Mouse (Mus musculus): ENCODE measurements around the gene Gm10277. TPM values are rescaled to one million over a fixed set of nuclear protein-coding genes. Genes with fewer than 3 reads are reported as not detected.
"Not testable (repeated sequence)": the region's sequence is repeated elsewhere in the genome, so short reads cannot be mapped to it uniquely, and the experiment has no call there.

The Gm10277 gene
- polyA plus RNA-seq, 1 experiment = not detected

- Histone ChIP-seq H3K4me3 (ENCODE audit: control insufficient read depth, low read depth, low read length) (peak overlapping the region; percentile 94), H3K4me1 (ENCODE audit: control insufficient read depth, insufficient read depth, low read length) (peaks cover 30% of the 10 kb centered on the region), H3K27me3 (ENCODE audit: control insufficient read depth, insufficient read depth, low read length) (no peaks in the 10 kb centered on the region), H3K27ac (ENCODE audit: control insufficient read depth, insufficient read depth, low read depth, low read length) (no peak overlapping the region), H3K36me3 (ENCODE audit: control insufficient read depth, insufficient read depth, low read length) (no peaks in the 10 kb centered on the region)
- no peak for TF ChIP-seq CTCF (IDR thresholded peaks at IDR 0.05; ENCODE audit: control insufficient read depth, insufficient read depth, insufficient replicate concordance, low read depth, low read length)
- TF ChIP-seq POLR2A (IDR thresholded peaks at IDR 0.05; ENCODE audit: control insufficient read depth, low read depth, low read length) = no peak
Observed at GRCm38 (mm10) chr11:77763673-77764340, 23.7 kb downstream of the Gm10277 start.

- Histone ChIP-seq H3K4me3 (ENCODE audit: control insufficient read depth, low read depth, low read length) (peak within 1 kb of the TSS; percentile 94), H3K27ac (ENCODE audit: control insufficient read depth, insufficient read depth, low read depth, low read length) (no peak within 1 kb of the TSS), H3K4me1 (ENCODE audit: control insufficient read depth, insufficient read depth, low read length) (peaks cover 30% of the 10 kb centered on the region), H3K27me3 (ENCODE audit: control insufficient read depth, insufficient read depth, low read length) (no peaks in the 10 kb centered on the region), H3K36me3 (ENCODE audit: control insufficient read depth, insufficient read depth, low read length) (no peaks in the 10 kb centered on the region)
- TF ChIP-seq CTCF (IDR thresholded peaks at IDR 0.05; ENCODE audit: control insufficient read depth, insufficient read depth, insufficient replicate concordance, low read depth, low read length) (peak; percentile 81), POLR2A (IDR thresholded peaks at IDR 0.05; ENCODE audit: control insufficient read depth, low read depth, low read length) (peak; percentile 34; the same call in 1 of the 2 replicates)
Observed at GRCm38 (mm10) chr11:77762783-77763672, 24.5 kb downstream of the Gm10277 start, which contains the start of gene Myo18a. Myo18a (plus strand) TSS chr11:77763246.

GRCm38 (mm10) chr11:77760031-77760430 is 27.5 kb downstream of the Gm10277 start:
- Histone ChIP-seq H3K27me3 (ENCODE audit: control insufficient read depth, insufficient read depth, low read length) (no peaks in the 10 kb centered on the region), H3K4me1 (ENCODE audit: control insufficient read depth, insufficient read depth, low read length) (peaks cover 21% of the 10 kb centered on the region), H3K4me3 (ENCODE audit: control insufficient read depth, low read depth, low read length) (no peak overlapping the region), H3K27ac (ENCODE audit: control insufficient read depth, insufficient read depth, low read depth, low read length) (no peak overlapping the region), H3K36me3 (ENCODE audit: control insufficient read depth, insufficient read depth, low read length) (no peaks in the 10 kb centered on the region)
- no peak for TF ChIP-seq CTCF (IDR thresholded peaks at IDR 0.05; ENCODE audit: control insufficient read depth, insufficient read depth, insufficient replicate concordance, low read depth, low read length)
- no peak for TF ChIP-seq POLR2A (IDR thresholded peaks at IDR 0.05; ENCODE audit: control insufficient read depth, low read depth, low read length)

GRCm38 (mm10) chr11:77753469-77753868 is 34.1 kb downstream of the Gm10277 start:
- H3K27me3 ChIP-seq (ENCODE audit: control insufficient read depth, insufficient read depth, low read length) = no peaks in the 10 kb centered on the region
- H3K36me3 ChIP-seq (ENCODE audit: control insufficient read depth, insufficient read depth, low read length) = no peaks in the 10 kb centered on the region
- H3K4me1 ChIP-seq (ENCODE audit: control insufficient read depth, insufficient read depth, low read length) = no peaks in the 10 kb centered on the region
- TF ChIP-seq POLR2A (IDR thresholded peaks at IDR 0.05; ENCODE audit: control insufficient read depth, low read depth, low read length) (no peak), CTCF (IDR thresholded peaks at IDR 0.05; ENCODE audit: control insufficient read depth, insufficient read depth, insufficient replicate concordance, low read depth, low read length) (no peak)
- H3K4me3 ChIP-seq (ENCODE audit: control insufficient read depth, low read depth, low read length) = no peak overlapping the region
- no peak overlapping the region for H3K27ac ChIP-seq (ENCODE audit: control insufficient read depth, insufficient read depth, low read depth, low read length)

- Histone ChIP-seq H3K4me1 (ENCODE audit: control insufficient read depth, insufficient read depth, low read length) (no peaks in the 10 kb centered on the region), H3K36me3 (ENCODE audit: control insufficient read depth, insufficient read depth, low read length) (no peaks in the 10 kb centered on the region), H3K27me3 (ENCODE audit: control insufficient read depth, insufficient read depth, low read length) (no peaks in the 10 kb centered on the region), H3K27ac (ENCODE audit: control insufficient read depth, insufficient read depth, low read depth, low read length) (no peak overlapping the region), H3K4me3 (ENCODE audit: control insufficient read depth, low read depth, low read length) (no peak overlapping the region)
- TF ChIP-seq CTCF (IDR thresholded peaks at IDR 0.05; ENCODE audit: control insufficient read depth, insufficient read depth, insufficient replicate concordance, low read depth, low read length) (no peak), POLR2A (IDR thresholded peaks at IDR 0.05; ENCODE audit: control insufficient read depth, low read depth, low read length) (no peak)
Observed at GRCm38 (mm10) chr11:77752525-77752924, 35.0 kb downstream of the Gm10277 start.

GRCm38 (mm10) chr11:77748996-77749395 is 38.6 kb downstream of the Gm10277 start:
- Histone ChIP-seq H3K27ac (ENCODE audit: control insufficient read depth, insufficient read depth, low read depth, low read length) (no peak overlapping the region), H3K27me3 (ENCODE audit: control insufficient read depth, insufficient read depth, low read length) (no peaks in the 10 kb centered on the region), H3K4me1 (ENCODE audit: control insufficient read depth, insufficient read depth, low read length) (no peaks in the 10 kb centered on the region), H3K4me3 (ENCODE audit: control insufficient read depth, low read depth, low read length) (no peak overlapping the region), H3K36me3 (ENCODE audit: control insufficient read depth, insufficient read depth, low read length) (no peaks in the 10 kb centered on the region)
- no peak for TF ChIP-seq POLR2A (IDR thresholded peaks at IDR 0.05; ENCODE audit: control insufficient read depth, low read depth, low read length)
- TF ChIP-seq CTCF (IDR thresholded peaks at IDR 0.05; ENCODE audit: control insufficient read depth, insufficient read depth, insufficient replicate concordance, low read depth, low read length) = no peak

- H3K27me3 ChIP-seq (ENCODE audit: control insufficient read depth, insufficient read depth, low read length); H3K36me3 ChIP-seq (ENCODE audit: control insufficient read depth, insufficient read depth, low read length); H3K27ac ChIP-seq (ENCODE audit: control insufficient read depth, insufficient read depth, low read depth, low read length); H3K4me3 ChIP-seq (ENCODE audit: control insufficient read depth, low read depth, low read length); H3K4me1 ChIP-seq (ENCODE audit: control insufficient read depth, insufficient read depth, low read length): not testable (repeated sequence)
Observed at GRCm38 (mm10) chr11:77747103-77747502, 40.4 kb downstream of the Gm10277 start.

Measured in testis, adult 2 months (tissue).